ENCODE assay signal across 9 mouse cellular contexts in the genomic region with DNA sequence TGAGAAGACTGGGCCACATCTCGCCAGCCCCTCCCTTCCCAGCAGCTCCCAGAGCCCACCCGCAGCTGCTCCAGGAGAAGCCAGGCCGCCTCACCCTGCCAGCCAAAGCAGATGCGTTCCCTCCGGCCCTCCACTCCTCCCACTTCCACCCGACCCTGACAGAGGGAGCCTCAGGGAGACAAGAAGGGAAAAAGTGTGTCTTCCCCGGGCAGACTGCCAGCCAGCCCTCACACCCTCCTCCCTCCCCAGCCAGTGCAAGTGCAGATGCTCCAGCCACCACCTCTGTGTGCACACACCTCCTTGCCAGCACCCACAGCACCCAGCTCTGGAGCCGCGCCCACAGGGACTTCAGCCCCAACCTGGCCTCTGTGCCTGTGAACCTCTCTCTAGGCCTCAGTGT. TPM values are rescaled to one million over a fixed set of nuclear protein-coding genes. Genes with fewer than 3 reads are reported as not detected.
DNase-seq lines count a peak whose midpoint lies in the region; ATAC-seq and TF ChIP-seq lines count a peak whose summit lies in the region.
"Had no signal": no experiment of that assay in that cellular context is flagged by ENCODE, and none has a peak within 500 bp of the region (broad histone marks: within the 10 kb centered on the region; RNA-seq: fewer than 3 reads in every experiment).

No protein-coding gene starts in this region.

- H3K4me1 ChIP-seq in heart, embryonic 11.5 days (ENCODE audit: control insufficient read depth, insufficient read depth, low read length): peaks cover 35% of the 10 kb centered on the region
- peaks cover 24% of the 10 kb centered on the region for H3K4me1 ChIP-seq in kidney, postnatal 0 days (replicated peaks; ENCODE audit: insufficient read depth, low read length)
- no peaks in the 10 kb centered on the region; the same call in 1 of the 2 replicates for H3K4me1 ChIP-seq in stomach, postnatal 0 days (replicated peaks; ENCODE audit: control insufficient read depth, insufficient read depth)

- 0 out of 2 replicates have a peak overlapping the region, but pooled peaks have one; percentile 8 for H3K9ac ChIP-seq in heart, embryonic 11.5 days (ENCODE audit: low read depth, low read length)
- H3K9ac ChIP-seq in kidney, postnatal 0 days (ENCODE audit: low read depth, low read length): 0 out of 2 replicates have a peak overlapping the region, but pooled peaks have one; percentile 29
- 0 out of 2 replicates have a peak overlapping the region, but pooled peaks have one; percentile 38 for H3K9ac ChIP-seq in stomach, postnatal 0 days (ENCODE audit: low read length)
- H3K9ac ChIP-seq: limb, embryonic 13.5 days had no signal

- TF ChIP-seq CTCF in kidney, postnatal 0 days (IDR thresholded peaks at IDR 0.05; ENCODE audit: low read depth): no peak
- peak; percentile 3; the same call in 1 of the 2 replicates for TF ChIP-seq CTCF in stomach, postnatal 0 days (IDR thresholded peaks at IDR 0.05; ENCODE audit: low read depth)

- TF ChIP-seq EP300 in stomach, postnatal 0 days (optimal IDR thresholded peaks at IDR 0.05): no peak

- no peaks in the 10 kb centered on the region for H3K9me3 ChIP-seq in heart, embryonic 11.5 days (replicated peaks; ENCODE audit: control insufficient read depth, low read length)
- H3K9me3 ChIP-seq in kidney, postnatal 0 days (replicated peaks; ENCODE audit: low read length): no peaks in the 10 kb centered on the region
- no peaks in the 10 kb centered on the region for H3K9me3 ChIP-seq in stomach, postnatal 0 days (ENCODE audit: control insufficient read depth, low read length)
- H3K9me3 ChIP-seq: limb, embryonic 13.5 days had no signal

- H3K27me3 ChIP-seq in heart, embryonic 11.5 days (ENCODE audit: control insufficient read depth, insufficient read depth, low read length): no peaks in the 10 kb centered on the region
- no peaks in the 10 kb centered on the region for H3K27me3 ChIP-seq in kidney, postnatal 0 days (ENCODE audit: insufficient read depth, low read length)
- H3K27me3 ChIP-seq in stomach, postnatal 0 days (ENCODE audit: control insufficient read depth, insufficient read depth, low read length): no peaks in the 10 kb centered on the region
- H3K27me3 ChIP-seq: limb, embryonic 13.5 days had no signal

- no peak overlapping the region for H3K4me3 ChIP-seq in heart, embryonic 11.5 days (ENCODE audit: low read depth, low read length)
- no peak overlapping the region for H3K4me3 ChIP-seq in kidney, postnatal 0 days (replicated peaks; ENCODE audit: low read depth, low read length)
- H3K4me3 ChIP-seq in stomach, postnatal 0 days (ENCODE audit: low read depth, low read length): no peak overlapping the region
- H3K4me3 ChIP-seq: limb, embryonic 13.5 days had no signal

- WGBS in heart, embryonic 11.5 days (ENCODE audit: insufficient replicate concordance): 42% methylated on average over 9 of the region's 9 CpGs
- 38% methylated on average over 9 of the region's 9 CpGs for WGBS in kidney, postnatal 0 days
- 32% methylated on average over 9 of the region's 9 CpGs for WGBS in stomach, postnatal 0 days

- peak overlapping the region; percentile 24; the same call in 1 of the 2 replicates for H3K27ac ChIP-seq in heart, embryonic 11.5 days (ENCODE audit: low read depth, low read length)
- H3K27ac ChIP-seq in kidney, postnatal 0 days: no peak overlapping the region
- H3K27ac ChIP-seq in stomach, postnatal 0 days (replicated peaks): peak overlapping the region; percentile 40; the same call in 1 of the 2 replicates

- H3K36me3 ChIP-seq in heart, embryonic 11.5 days (ENCODE audit: control insufficient read depth, insufficient read depth, low read length): no peaks in the 10 kb centered on the region
- no peaks in the 10 kb centered on the region for H3K36me3 ChIP-seq in kidney, postnatal 0 days (ENCODE audit: insufficient read depth, low read length)
- H3K36me3 ChIP-seq in stomach, postnatal 0 days (ENCODE audit: control insufficient read depth, insufficient read depth, low read length): no peaks in the 10 kb centered on the region

- no peak overlapping the region for H3K4me2 ChIP-seq in heart, embryonic 11.5 days
- H3K4me2 ChIP-seq in kidney, postnatal 0 days (ENCODE audit: low read length): no peak overlapping the region
- no peak overlapping the region for H3K4me2 ChIP-seq in stomach, postnatal 0 days (replicated peaks; ENCODE audit: low read depth)
- H3K4me2 ChIP-seq: limb, embryonic 13.5 days had no signal

- DNase-seq in heart, adult 18-20 months: no peak
- DNase-seq in right cerebral cortex, adult 18-20 months: peak; percentile 37
- no peak for DNase-seq in right cerebral cortex, adult 2 months (ENCODE audit: low spot score in 2 of 2)
- peak; percentile 78 for DNase-seq in kidney, postnatal 0 days (ENCODE audit: low spot score)
- DNase-seq in stomach, postnatal 0 days (ENCODE audit: low spot score): peak; percentile 58
- DNase-seq in natural killer cell, adult 2 months (ENCODE audit: low spot score in 2 of 2): no peak
- no peak for DNase-seq in spleen, postnatal 4 days (ENCODE audit: low spot score in 2 of 2)

- ATAC-seq in heart, embryonic 11.5 days (replicated peaks; ENCODE audit: insufficient number of reproducible peaks, low FRiP score, low TSS enrichment): no peak
- ATAC-seq in kidney, postnatal 0 days (replicated peaks; ENCODE audit: low FRiP score, low read depth): peak; percentile 18; the same call in 1 of the 2 replicates
- peak; percentile 48 for ATAC-seq in stomach, postnatal 0 days (ENCODE audit: low FRiP score, low TSS enrichment)

RNA-seq across cellular contexts. Expression of a gene that starts 12.0 kb away (rescaled TPM):
- polyA plus RNA-seq in heart, embryonic 11.5 days (2014; fragmentation: Nextera tagmentation; extraction: Ambion mirVana): 18.6 and 22.0 TPM in 2 replicates
- total RNA-seq in heart, adult 18-20 months (2021): 10 to 100 TPM in 1 of 2 experiments, 1 to 10 TPM in 1; 9.9 to 11.5 TPM
- polyA plus RNA-seq in kidney, postnatal 0 days (2015; fragmentation: Nextera tagmentation; extraction: Ambion mirVana): 18.1 and 19.8 TPM in 2 replicates
- 7.8 and 9.0 TPM in 2 replicates for polyA plus RNA-seq in stomach, postnatal 0 days (2015; fragmentation: Nextera tagmentation; extraction: Ambion mirVana)

RNA-seq across cellular contexts. Expression of a gene that starts 12.3 kb away (rescaled TPM):
- polyA plus RNA-seq in heart, embryonic 11.5 days (2014; fragmentation: Nextera tagmentation; extraction: Ambion mirVana): 0.82 and 0.87 TPM in 2 replicates
- not detected for total RNA-seq in heart, adult 18-20 months (2021)
- 0.11 TPM in 1 of 2 replicates, not detected in the other for polyA plus RNA-seq in kidney, postnatal 0 days (2015; fragmentation: Nextera tagmentation; extraction: Ambion mirVana)
- polyA plus RNA-seq in stomach, postnatal 0 days (2015; fragmentation: Nextera tagmentation; extraction: Ambion mirVana): 0.57 and 0.71 TPM in 2 replicates

RNA-seq across cellular contexts. Expression of a gene that starts 51.4 kb away (rescaled TPM):
- polyA plus RNA-seq in heart, embryonic 11.5 days (2014; fragmentation: Nextera tagmentation; extraction: Ambion mirVana): 4.5 and 5.2 TPM in 2 replicates
- 1 to 10 TPM; 7.0 to 8.2 TPM for total RNA-seq in heart, adult 18-20 months (2021)
- polyA plus RNA-seq in kidney, postnatal 0 days (2015; fragmentation: Nextera tagmentation; extraction: Ambion mirVana): 8.4 and 8.5 TPM in 2 replicates
- polyA plus RNA-seq in stomach, postnatal 0 days (2015; fragmentation: Nextera tagmentation; extraction: Ambion mirVana): 5.5 and 6.4 TPM in 2 replicates

Comparison
In these comparisons a context has a peak if more than half of its experiments do, and no peak if none do; other contexts are left out.
1. DNase-seq: peak in right cerebral cortex, adult 18-20 months (single experiment), kidney, postnatal 0 days (single experiment) and stomach, postnatal 0 days (single experiment); none in heart, adult 18-20 months (0 of 2), right cerebral cortex, adult 2 months (0 of 2), natural killer cell, adult 2 months (0 of 2) and spleen, postnatal 4 days (0 of 2).
2. Peak in every context shown above with its lines, with median percentiles within 50 percentile points of each other: H3K9ac ChIP-seq.